Mouse (Mus musculus) kidney, postnatal 10 days (tissue): ENCODE measurements around the gene Lsm2.

Experiments
- DNase-seq: peaks from one replicate; pipeline ENCODE4 v3.0.0; 2021; ENCODE audit warnings: mixed read lengths

Lsm2 gene

GRCm38 (mm10) chr17:35016376-35016775 is 34.7 kb downstream of the Lsm2 start, which contains the start of gene Vwa7:
Vwa7 (plus strand) TSS chr17:35016579.
- DNase-seq = peak; percentile 63

- peak; percentile 6 for DNase-seq
Measured at GRCm38 (mm10) chr17:35016791-35017705, 35.4 kb downstream of the Lsm2 start.

- peak; percentile 6 for DNase-seq
Measured at GRCm38 (mm10) chr17:35017706-35018030, 36.0 kb downstream of the Lsm2 start.

- peak; percentile 6 for DNase-seq
Measured at GRCm38 (mm10) chr17:35018171-35018570, 36.5 kb downstream of the Lsm2 start.

GRCm38 (mm10) chr17:35019894-35020293 is 38.2 kb downstream of the Lsm2 start:
- DNase-seq = no peak

GRCm38 (mm10) chr17:35020551-35020950 is 38.9 kb downstream of the Lsm2 start:
- DNase-seq = peak; percentile 12

- DNase-seq = peak; percentile 94
Measured at GRCm38 (mm10) chr17:35021163-35021808, 39.6 kb downstream of the Lsm2 start.

GRCm38 (mm10) chr17:35021842-35022477 is 40.3 kb downstream of the Lsm2 start:
- peak; percentile 24 for DNase-seq

- peak; percentile 14 for DNase-seq
Measured at GRCm38 (mm10) chr17:35022541-35023060, 40.9 kb downstream of the Lsm2 start.

- DNase-seq = no peak
Measured at GRCm38 (mm10) chr17:35023221-35023620, 41.6 kb downstream of the Lsm2 start.

- peak; percentile 9 for DNase-seq
Measured at GRCm38 (mm10) chr17:35023756-35024155, 42.1 kb downstream of the Lsm2 start.

- DNase-seq = no peak
Measured at GRCm38 (mm10) chr17:35024261-35024660, 42.6 kb downstream of the Lsm2 start.

- peak; percentile 47 for DNase-seq
Measured at GRCm38 (mm10) chr17:35024691-35025488, 43.2 kb downstream of the Lsm2 start.

- DNase-seq = peak; percentile 6
Measured at GRCm38 (mm10) chr17:35026206-35026605, 44.5 kb downstream of the Lsm2 start.

- peak; percentile 19 for DNase-seq
Measured at GRCm38 (mm10) chr17:35027277-35028068, 45.8 kb downstream of the Lsm2 start, which contains the start of gene Sapcd1. Sapcd1 (minus strand) TSS chr17:35028016.

- DNase-seq = no peak
Measured at GRCm38 (mm10) chr17:35028315-35028714, 46.7 kb downstream of the Lsm2 start.

- DNase-seq = peak; percentile 37
Measured at GRCm38 (mm10) chr17:35029691-35030532, 48.2 kb downstream of the Lsm2 start.

GRCm38 (mm10) chr17:35031272-35031671 is 49.6 kb downstream of the Lsm2 start:
- DNase-seq = no peak

- DNase-seq = peak; percentile 8
Measured at GRCm38 (mm10) chr17:35031880-35032279, 50.2 kb downstream of the Lsm2 start.

- DNase-seq = no peak
Measured at GRCm38 (mm10) chr17:35032323-35032870, 50.7 kb downstream of the Lsm2 start.
